Mouse (Mus musculus) lung, postnatal 10 days (tissue): ENCODE measurements around the gene Cdx2.

Experiments used
- DNase-seq: peaks from one replicate; pipeline ENCODE4 v3.0.0; 2021

The Cdx2 gene

DNA sequence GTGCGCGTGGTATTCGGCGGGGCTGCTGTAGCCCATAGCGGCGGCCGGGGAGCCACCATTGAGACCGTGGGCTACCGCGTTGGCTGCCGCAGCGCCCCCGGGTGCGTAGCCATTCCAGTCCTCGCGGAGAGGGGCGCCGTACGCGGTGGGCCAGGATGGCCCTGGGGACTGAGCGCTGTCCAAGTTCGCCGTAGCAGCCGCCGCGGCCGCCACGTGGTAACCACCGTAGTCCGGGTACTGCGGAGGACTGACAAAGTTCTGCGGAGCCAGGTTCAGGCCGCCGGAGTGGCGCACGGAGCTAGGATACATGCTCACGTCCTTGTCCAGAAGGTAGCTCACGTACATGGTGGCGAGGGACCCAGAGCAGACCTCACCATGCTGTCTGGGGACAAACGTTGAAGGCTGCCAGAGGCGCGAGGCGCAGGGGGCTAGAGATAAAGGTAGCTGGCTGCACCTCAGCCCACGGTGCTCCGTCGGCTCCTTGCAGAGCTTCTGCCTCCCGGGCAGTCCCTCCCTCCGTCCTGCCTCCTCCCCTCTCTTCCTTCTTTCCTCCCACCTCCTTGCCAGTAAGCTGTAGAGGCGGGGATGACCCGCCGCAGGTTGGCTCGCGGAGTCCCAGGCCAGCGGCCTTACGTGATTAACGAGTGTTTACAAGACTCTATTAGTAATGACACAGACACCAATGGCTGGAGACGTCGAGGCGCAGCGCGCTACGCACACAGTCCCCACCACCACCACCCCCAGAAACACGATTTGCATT is at the start of gene Cdx2:
Gene Cdx2, minus strand, starts transcription at position 633 of the 760 bp plus-strand sequence.
- no peak for DNase-seq

DNA sequence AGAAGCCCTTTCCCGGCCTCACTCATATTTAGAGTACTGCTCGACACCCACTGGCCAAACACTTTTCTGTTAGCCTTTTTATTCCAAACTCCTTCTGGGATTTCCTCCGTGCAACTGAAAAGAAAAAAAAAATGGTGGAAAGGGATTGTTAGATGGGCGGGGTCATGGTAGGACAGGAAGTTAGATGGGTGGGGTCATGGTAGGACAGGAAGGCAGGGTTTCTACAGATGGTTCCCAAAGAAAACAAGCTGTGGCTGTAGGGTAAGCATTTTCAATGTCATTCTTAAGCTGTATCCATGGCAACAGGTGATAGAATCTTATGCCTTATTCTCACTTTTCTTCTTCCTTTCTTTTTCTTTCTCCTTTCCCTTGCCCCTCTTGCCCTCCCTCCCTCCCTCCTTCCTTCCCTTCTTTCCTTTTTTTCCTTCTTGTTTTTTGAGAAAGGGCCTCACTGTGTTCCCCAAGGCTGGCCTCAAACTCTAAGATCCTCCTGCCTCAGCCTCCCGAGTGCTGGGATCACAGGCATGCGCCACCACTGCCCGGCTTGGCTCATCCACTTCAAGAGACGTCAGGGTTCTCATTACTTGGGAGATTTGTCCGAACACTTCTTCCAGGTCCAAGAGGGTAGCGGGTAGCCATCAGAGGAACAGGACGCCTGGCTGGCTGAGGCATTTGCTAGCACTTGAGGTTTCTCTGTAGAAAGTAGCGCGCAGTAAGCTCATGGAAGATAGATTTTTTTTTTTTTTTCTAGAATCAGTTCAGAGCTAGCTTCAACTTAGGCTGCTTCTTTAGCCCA is 49.4 kb upstream of the Cdx2 start:
- DNase-seq = no peak

DNA sequence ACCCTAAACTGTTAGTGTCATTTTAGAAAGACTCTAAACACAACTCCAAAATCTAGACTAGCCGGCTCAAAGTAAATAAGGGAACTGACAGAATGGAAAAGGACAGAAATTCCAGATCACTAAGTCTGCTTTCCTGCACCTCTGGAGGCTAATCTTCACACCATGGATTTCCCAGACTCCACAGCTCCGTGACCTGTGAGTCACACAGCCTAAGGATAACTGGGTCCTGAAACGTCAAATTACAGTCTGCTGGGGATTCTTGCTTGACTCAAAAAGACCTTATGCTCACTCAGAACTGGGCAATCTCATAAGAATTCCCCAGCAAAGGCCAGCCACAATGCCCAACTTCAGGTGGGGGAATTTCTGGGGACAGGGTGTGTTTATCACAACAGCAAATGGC is 48.7 kb upstream of the Cdx2 start:
- DNase-seq = no peak

DNA sequence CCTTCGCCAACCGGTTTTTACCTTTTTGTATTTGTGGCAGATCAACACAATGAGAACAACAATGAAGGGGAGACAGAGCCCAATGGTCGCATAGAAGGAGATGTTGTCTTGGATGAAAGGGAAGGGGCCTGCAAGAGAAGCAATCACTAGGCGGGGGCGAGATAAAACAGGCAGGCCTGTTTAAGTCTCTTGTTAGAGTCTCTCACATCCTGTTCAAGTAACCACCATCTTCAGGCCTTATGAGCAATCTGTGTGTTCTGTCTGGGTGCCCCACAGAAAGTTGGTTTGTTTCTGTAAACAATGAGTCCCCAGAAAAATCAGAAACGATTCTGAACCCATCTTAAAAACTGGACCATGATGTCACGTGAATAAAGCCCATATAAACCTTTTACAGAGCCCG is 47.9 kb upstream of the Cdx2 start:
- no peak for DNase-seq

DNA sequence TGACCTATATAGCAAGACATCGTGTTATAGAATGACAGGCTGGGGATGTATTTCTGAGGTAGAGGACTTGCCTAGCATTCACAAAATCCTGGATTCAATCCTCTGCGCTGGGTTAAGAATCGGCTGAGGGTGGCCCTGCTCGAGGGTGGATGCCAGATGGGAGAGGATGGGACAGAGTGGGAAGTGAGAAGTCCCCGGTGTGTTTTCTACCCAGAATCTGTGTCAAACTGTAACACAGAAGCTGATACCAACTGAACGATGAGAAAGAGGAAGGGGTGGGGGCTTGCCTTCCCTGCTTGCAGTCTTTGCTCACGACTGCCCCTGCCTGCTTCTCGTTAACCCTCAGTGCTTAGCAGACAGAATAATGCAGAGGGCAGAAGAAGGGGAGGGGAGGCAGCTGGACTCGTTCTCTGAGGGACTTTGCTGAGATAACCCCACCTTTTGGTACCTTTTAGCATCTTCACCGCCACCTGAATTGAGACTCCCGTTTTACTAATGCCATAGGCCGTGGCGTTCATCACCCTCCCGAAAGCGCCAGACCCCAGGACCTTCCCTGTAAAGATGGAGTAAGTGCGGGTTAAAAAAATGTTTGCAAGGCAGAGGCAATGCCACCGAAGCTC is 47.2 kb upstream of the Cdx2 start:
- no peak for DNase-seq

DNA sequence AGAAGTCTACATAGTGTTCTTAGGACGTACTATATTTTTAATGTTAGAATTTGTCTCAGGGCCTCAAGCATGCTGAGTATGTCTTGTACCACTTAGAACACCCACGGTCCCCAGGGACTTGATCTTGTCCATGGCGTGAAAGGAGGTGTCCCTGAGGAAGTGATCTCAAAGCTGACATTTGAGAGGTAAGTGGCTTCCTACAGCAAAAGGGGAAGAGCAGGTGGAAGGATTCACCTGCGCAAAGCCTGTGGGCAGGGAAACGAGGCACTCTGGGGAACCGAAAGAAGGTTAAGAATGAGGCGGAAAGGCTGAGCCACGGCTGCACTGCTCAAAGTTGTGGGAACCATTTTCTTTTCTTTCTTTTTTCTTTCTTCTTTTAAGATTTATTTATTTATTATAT is 44.9 kb upstream of the Cdx2 start:
- DNase-seq = no peak

DNA sequence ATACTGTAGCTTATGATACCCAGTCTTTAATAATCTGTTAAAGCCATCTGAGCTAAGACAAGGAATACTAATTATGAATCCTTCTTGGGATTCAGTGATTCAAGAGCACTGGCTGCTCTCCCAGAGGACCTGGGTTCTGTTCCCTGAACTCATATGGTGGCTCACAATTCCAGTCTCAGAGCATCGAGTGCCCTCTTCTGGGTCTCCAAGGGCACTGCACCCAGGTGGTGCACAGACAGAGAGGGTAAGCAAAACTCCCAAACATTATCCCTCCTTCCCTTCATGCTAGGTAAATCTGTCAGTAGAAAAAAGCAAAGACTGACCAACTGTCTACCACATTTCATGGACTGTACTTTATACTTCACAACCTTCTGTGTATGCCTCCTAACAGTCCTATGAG is 38.9 kb upstream of the Cdx2 start:
- no peak for DNase-seq

DNA sequence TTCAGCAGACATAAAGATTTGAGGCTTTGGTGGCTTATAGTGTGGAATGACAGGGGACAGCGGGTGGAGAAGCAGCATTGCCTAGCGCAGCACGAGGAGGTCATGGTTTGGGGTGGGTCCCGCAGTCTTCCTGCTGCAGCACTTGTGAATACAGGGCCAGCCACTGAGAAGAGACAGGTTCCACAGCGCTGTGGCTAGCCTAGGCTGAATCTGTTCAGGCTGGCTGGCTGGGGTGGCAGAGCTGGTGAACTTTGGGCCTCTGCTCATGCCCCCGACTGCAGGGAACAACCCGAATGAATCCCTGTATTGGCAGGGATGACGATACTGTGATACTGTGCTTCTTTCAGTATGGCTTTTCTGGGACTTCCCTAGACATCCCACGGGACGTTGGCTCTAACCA is 36.8 kb upstream of the Cdx2 start:
- no peak for DNase-seq

DNA sequence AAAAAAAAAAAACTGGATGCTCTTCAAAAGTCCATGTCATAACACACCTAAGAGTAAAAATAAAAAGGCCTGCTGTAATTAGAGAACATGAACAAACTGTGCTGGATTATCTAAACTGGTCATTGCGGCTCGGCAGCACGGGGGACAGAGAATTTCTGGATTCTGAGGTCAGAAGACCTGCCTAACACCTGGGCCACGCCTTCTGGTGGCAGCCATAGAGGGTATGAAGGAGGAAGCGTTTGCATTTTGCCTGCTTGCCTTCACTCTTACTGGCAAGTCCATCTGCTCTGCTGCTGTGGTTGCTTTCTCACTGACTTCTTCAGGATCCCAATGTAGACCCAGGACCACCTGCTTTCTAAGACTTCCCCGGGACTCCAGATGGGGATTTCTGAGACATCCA is 35.8 kb upstream of the Cdx2 start:
- DNase-seq = no peak

DNA sequence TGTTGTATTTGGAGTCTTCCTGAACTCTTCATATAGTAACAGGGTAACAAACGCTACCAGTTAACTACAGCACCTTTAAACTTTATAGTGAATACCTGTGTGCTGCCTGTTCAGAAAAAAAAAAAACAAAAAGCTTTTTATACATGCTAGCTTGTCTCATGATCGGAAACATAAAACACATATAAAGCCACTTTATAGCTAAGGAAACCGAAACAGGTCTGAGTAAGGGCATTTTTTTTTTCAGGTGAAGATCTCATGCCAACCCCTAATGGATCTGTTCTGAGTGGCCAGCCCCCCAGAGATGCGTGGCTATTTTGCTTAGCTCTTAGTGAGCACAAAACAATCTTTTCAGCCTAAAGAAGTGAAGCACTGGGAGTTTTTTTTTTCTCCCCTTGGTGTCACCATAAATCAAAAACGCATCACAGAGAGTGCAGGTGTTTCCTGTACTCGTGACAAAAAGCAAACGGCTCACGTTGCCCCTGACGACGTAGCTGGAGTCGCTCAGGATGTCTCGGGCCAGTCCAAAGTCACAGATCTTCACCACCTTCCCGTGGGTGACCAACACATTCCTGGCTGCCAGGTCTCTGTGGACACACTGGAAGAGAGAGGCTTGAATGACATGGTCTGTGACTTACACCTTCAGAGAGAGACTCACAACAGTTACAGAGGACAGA is 33.8 kb upstream of the Cdx2 start:
- no peak for DNase-seq

DNA sequence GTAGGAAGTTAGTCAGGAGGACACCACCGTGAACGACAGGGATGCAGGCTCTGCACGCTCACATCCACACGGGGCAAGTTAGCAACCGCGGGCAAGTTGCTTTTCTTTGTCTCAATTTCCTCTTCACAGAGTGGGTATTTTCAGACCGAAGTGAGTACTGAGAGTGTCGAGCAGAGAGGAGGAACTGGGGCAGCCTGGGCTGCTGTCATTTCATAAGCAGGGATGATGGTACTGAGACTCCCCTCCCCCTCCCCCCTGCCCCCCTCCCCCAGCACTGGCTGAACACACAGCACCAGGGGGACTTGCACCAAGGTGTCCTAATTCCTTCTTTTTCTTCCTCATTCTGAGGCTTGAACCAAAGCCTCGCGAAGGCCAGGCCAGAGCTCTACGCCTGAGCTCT is 32.5 kb upstream of the Cdx2 start:
- no peak for DNase-seq

DNA sequence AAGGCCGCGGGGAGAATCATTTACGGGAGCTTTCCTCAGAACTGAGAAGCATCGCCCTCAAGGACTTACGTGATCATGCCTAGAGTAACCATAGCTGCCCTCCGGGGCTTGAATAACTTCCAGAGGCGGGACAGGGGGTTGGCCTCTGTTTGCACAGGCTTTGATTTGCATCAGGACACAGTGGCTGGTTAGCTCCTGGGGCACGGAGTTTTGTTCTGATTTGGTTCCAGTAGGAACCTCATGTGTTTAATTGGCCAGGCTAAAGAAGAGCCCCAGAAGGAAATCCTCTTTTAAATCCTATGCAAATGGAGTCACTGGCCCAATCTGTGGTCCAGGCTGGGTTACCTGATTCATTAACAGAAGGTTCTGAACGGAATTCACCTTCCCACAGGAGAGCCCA is 31.9 kb upstream of the Cdx2 start:
- no peak for DNase-seq

DNA sequence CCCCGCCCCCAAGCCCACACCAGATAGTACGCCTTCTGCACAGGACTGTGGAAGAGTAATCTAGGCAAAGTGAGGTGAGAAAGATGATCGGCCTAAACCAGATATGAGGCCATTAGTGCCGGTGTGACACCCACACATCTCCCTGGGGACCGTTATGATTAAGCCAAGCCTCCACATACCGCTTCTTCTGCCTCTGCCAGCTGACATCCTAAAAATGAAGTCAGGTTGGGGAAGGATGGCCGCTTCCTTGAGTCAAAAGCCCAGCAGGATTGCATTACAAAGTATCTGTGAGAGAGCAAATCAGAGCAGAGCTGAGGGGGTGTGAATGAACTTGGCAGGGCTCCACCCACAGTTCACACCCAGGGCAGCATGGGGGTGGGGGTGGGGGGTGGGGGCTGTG is 25.6 kb upstream of the Cdx2 start:
- DNase-seq = no peak

DNA sequence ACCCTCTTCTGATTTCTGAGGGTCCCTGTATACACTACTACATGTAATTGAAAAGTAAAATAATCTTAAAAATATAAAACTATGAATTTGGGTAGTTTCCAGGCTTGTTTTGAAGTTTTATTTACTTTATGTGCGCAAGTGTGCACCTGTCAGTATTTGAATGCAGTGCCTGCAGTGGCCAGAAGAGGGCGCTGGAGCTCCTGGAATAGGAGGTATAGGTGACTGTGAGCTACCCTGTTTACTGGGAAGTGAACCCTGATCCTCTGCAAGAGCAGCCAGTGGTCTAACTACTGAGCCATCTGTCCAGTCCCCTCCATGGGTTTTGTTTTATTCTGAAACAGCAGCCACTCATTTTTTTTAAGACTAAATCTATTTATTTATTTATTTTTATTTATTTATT is 24.5 kb upstream of the Cdx2 start:
- peak; percentile 46 for DNase-seq

DNA sequence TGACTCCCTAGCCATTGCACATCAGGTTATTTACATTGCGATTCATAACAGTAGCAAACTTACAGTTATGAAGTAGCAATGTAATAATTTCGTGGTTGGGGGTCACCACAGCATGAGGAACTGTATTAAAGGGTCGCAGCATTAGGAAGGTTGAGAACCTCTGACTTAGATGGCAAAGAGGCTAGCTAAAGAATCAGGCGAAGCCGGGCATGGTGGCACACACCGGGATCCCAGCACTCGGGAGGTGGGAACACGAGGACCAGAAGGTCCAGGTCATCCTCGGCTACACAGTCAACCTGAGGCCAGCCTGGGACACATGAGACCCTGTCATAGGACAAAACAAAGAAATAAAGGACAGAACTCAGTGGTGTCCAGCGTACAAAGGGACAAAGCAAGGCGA is 22.9 kb upstream of the Cdx2 start:
- no peak for DNase-seq

DNA sequence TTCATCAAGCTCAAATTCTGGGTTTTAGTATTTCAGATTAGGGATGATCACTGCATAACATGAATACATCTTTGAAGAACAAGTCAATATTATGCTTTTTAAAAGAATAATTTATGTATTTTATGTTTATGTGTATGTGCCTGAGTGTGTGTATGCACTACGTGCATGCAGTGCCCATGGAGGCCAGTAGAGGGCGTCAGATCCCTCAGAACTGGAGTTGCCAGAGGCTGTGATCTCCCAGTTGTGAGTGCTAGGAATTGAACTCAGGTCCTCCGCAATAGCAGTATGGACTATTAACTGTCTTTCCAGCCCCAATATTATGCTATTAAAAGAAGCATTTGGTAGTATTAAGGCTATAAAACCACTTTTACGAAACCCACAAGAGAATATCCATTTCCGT is 20.6 kb upstream of the Cdx2 start:
- DNase-seq = no peak

DNA sequence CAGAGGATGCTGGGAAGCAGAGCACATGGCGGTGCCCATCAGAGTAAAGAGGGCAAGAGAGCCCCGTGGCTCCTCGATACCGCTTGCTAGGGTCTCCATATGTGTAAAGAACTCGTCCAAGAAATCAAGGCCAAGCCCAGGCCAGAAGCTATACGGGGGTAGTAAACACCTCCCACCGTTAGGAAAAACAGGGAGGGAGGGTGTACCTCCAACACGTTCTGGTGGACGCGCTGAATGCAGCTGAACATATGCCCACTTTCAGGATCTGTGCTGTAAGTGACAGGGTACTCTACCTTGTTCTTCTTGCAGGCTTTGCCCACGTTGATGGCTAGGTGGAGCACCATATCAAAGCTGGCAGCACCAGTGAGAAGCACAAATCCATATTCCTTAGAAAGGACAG is 18.9 kb upstream of the Cdx2 start:
- DNase-seq = no peak

DNA sequence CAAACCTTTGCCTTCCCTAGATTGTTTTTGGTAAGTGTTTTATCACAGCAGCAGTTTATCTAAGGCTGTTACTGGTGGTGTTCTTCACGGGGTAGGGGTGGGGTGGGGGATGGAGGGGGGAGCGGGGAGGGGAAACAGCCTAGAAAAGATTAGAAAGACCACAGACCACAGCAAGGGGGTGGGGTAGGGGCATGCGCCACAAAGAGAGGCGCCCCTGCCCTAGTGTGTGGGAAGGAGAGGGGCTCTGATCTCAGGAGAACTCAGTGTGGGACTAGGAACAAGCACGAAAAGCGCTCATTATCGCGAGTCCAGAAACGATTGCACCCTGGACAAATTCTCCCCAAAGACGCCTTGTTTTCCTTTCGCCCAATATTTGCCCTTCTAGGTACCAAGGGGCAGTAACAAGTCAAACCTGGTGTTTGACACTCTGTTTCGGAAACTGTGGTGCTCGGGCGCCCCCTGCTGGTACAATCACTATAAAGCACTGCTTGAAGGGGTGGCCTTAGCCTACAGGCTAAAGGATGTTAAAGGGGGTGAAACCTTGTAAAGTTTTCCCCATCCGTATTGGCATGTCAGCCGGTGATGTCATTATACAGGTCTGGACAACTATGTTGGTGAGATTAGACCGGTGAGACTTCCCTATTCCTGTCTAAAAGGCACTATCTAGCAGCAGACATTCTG is 16.3 kb upstream of the Cdx2 start:
- DNase-seq = peak; percentile 77

DNA sequence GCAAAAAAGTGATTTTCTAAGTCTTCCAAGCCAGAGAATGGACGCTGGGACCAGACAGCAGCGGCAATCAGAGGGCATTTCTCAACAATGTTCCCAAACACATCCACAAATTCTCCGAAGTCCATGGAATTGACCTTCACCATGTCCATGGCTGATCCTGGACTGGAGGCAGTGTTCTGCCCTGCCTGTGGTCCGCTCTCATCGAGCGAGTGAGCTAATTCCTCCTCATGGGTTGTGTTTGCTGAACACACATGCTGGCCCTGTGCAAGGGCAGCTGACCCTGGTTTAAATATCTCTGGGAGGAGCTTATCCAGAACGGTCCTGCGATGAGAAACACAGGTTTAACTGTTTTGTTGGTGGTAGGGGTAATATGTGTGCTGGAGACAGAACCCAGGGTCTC is 15.1 kb upstream of the Cdx2 start, which contains the start of gene Urad:
Gene Urad, minus strand, starts transcription at position 258 of the 400 bp plus-strand sequence.
- no peak for DNase-seq

DNA sequence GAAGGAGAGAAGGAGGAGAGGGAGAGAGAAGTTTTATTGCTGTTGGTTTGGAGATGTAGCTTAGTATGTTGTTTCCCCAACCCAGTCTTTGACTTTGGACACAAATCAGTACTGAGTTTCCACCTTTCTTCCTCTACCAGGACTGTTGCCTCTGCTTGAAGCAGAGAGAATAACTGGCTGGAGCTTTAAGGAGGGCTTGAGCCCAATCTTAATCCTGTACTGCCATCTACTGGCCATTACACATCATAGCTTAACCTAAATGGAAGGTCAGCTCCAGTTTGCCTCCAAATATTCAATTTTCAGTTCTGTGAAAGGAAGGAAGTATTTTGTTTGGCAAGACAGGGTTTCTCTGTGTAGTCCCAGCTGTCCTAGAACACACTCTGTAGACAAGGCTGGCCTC is 12.6 kb upstream of the Cdx2 start:
- peak; percentile 31 for DNase-seq

DNA sequence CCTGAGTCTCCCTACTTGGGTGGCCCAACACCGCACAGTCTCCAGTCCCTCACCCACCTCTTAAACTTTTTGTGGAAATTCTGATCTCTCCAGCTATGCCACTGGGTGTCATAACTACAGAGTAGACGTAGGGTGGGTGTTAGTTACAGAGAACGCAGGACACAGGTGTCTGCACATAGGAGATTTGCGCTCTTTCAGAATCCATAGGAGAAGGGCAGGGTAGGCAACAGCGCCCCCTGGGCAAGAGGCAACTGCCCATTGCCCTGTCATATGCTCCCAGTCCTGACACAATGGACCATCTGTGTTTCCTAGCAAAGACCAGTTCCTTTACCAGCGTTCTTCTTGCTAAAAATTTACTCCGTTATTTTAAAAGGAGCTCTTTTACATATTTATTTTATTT is 10.9 kb upstream of the Cdx2 start:
- no peak for DNase-seq

DNA sequence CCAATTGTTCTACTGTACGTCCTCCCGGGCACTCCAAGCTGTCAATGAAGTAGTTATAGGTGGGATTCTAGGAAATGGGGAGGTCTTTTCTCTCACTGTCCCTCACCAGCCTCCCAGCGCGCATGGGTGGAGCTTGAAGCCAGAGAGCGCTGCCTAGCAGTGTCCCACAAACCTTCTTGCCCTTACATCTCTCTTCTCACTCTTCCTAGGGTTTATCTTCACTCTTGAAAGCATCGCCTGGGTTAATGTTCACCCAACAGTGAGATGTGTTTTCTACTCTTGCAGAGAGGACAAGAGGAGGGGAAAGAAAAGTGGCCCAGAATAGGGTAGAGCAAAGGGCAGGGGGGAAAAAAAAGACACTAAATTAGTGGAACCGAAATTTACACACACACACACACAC is 10.3 kb upstream of the Cdx2 start:
- no peak for DNase-seq
